Mouse (Mus musculus) myocyte (in vitro differentiated cells): ENCODE results near the gene Pam. TPM values are rescaled to one million over a fixed set of nuclear protein-coding genes. Genes with fewer than 3 reads are reported as not detected.

Source experiments
- H3K27me3 ChIP-seq: one replicate; pipeline ENCODE4 v1.6.1; 2011; ENCODE audit not compliant: control insufficient read depth, insufficient read depth, insufficient read length
- H3K36me3 ChIP-seq: one replicate; pipeline ENCODE4 v1.6.1; 2011; ENCODE audit not compliant: control insufficient read depth, insufficient read depth
- H3K4me2 ChIP-seq: one replicate; pipeline ENCODE4 v1.6.1; 2011; ENCODE audit warnings: low read depth, control low read depth
- H3K4me3 ChIP-seq: one replicate; pipeline ENCODE4 v1.5.1; 2011; ENCODE audit warnings: mild to moderate bottlenecking, control low read depth, moderate library complexity
- H3K79me2 ChIP-seq: one replicate; pipeline ENCODE4 v1.6.1; 2011; ENCODE audit not compliant: control insufficient read depth, insufficient read depth
- H3ac ChIP-seq: one replicate; pipeline ENCODE4 v1.6.1; 2011; ENCODE audit not compliant: control insufficient read depth, insufficient read length
- CEBPB ChIP-seq: IDR thresholded peaks from 2 replicates; pipeline ENCODE4 v1.6.1; 2011; ENCODE audit warnings: mild to moderate bottlenecking, moderate library complexity; ENCODE audit not compliant: poor library complexity, insufficient read depth, severe bottlenecking
- E2F4 ChIP-seq: IDR thresholded peaks from one replicate; pipeline ENCODE4 v1.6.1; 2011; ENCODE audit warnings: mild to moderate bottlenecking, control low read depth, moderate library complexity; ENCODE audit not compliant: insufficient read depth
- MAX ChIP-seq: IDR thresholded peaks from one replicate; pipeline ENCODE4 v1.6.1; 2011; ENCODE audit warnings: low read depth, mild to moderate bottlenecking, control low read depth
- MYOD1 ChIP-seq, 3 experiments: IDR thresholded peaks; one replicate each; pipeline ENCODE4 v1.6.1; 2011; ENCODE audit warnings: control low read depth in 2 of 3, low read depth in 2 of 3, mild to moderate bottlenecking in 2 of 3, moderate library complexity in 1 of 3; ENCODE audit not compliant: insufficient read length in 2 of 3, control insufficient read depth in 1 of 3
- MYOG ChIP-seq, 3 experiments: IDR thresholded peaks; one replicate each; pipeline ENCODE4 v1.6.1; 2011; ENCODE audit warnings: control low read depth in 2 of 3, low read depth in 2 of 3, mild to moderate bottlenecking in 2 of 3; ENCODE audit not compliant: insufficient read length in 2 of 3, control insufficient read depth in 1 of 3, insufficient read depth in 1 of 3
- POLR2A ChIP-seq: IDR thresholded peaks from one replicate; pipeline ENCODE4 v1.6.1; 2011; ENCODE audit warnings: low read depth, mild to moderate bottlenecking, control low read depth, moderate library complexity; ENCODE audit not compliant: insufficient read length
- POLR2AphosphoS2 ChIP-seq: IDR thresholded peaks from one replicate; pipeline ENCODE4 v1.6.1; 2011; ENCODE audit warnings: low read depth, control low read depth; ENCODE audit not compliant: insufficient read length
- REST ChIP-seq: IDR thresholded peaks from one replicate; pipeline ENCODE4 v1.6.1; 2011; ENCODE audit warnings: mild to moderate bottlenecking, control low read depth, moderate library complexity; ENCODE audit not compliant: insufficient read depth, insufficient read length
- SRF ChIP-seq: IDR thresholded peaks from one replicate; pipeline ENCODE4 v1.6.1; 2011; ENCODE audit warnings: low read depth; ENCODE audit not compliant: control insufficient read depth, insufficient read length
- TCF12 ChIP-seq: IDR thresholded peaks from one replicate; pipeline ENCODE4 v1.6.1; 2011; ENCODE audit warnings: mild to moderate bottlenecking, control low read depth; ENCODE audit not compliant: poor library complexity, insufficient read depth, severe bottlenecking
- TCF3 ChIP-seq: IDR thresholded peaks from one replicate; pipeline ENCODE4 v1.6.1; 2011; ENCODE audit warnings: low read depth, control low read depth; ENCODE audit not compliant: insufficient read length
- USF1 ChIP-seq: IDR thresholded peaks from one replicate; pipeline ENCODE4 v1.6.1; 2011; ENCODE audit warnings: low read depth, mild to moderate bottlenecking, control low read depth, moderate library complexity
- polyA plus RNA-seq: library from polyadenylated mRNA; unstranded; fragments of >200 nt; fragmentation: generic; extraction: Trizol; gene quantifications from one replicate; pipeline ENCODE4 v1.2.1, GENCODE M21; 2012; ENCODE audit warnings: missing spikeins

The Pam gene
- polyA plus RNA-seq, 1 experiment, result 29.4 TPM

- Histone ChIP-seq H3K27me3 (no peaks in the 10 kb centered on the region), H3ac (no peak overlapping the region), H3K79me2 (peaks cover 15% of the 10 kb centered on the region), H3K4me2 (no peak overlapping the region), H3K36me3 (no peaks in the 10 kb centered on the region), H3K4me3 (no peak overlapping the region)
- TF ChIP-seq CEBPB (no peak), POLR2A (no peak), TCF12 (no peak), USF1 (no peak), MYOD1 (IDR thresholded peaks at IDR 0.05; ENCODE audit: control insufficient read depth in 1 of 3, insufficient read length in 2 of 3, low read depth in 2 of 3) (peak in 1 of 3 experiments; percentile 53), MAX (no peak)
Observed at GRCm38 (mm10) chr1:98089336-98089975, 6.0 kb downstream of the Pam start.

GRCm38 (mm10) chr1:98086456-98086855, 9.0 kb downstream of the Pam start:
- H3K79me2 ChIP-seq, result peaks cover 4% of the 10 kb centered on the region
- no peak overlapping the region for H3K4me3 ChIP-seq
- H3K36me3 ChIP-seq, result no peaks in the 10 kb centered on the region
- no peak overlapping the region for H3K4me2 ChIP-seq
- H3K27me3 ChIP-seq, result no peaks in the 10 kb centered on the region
- H3ac ChIP-seq, result no peak overlapping the region
- TF ChIP-seq SRF, result no peak
- TF ChIP-seq TCF3, result no peak
- TF ChIP-seq REST, result no peak
- TF ChIP-seq MAX, result no peak
- TF ChIP-seq POLR2A, result no peak
- TF ChIP-seq POLR2AphosphoS2, result no peak
- no peak for TF ChIP-seq CEBPB
- no peak for TF ChIP-seq USF1
- no peak for TF ChIP-seq MYOG (IDR thresholded peaks at IDR 0.05; ENCODE audit: control insufficient read depth in 1 of 3, insufficient read depth in 1 of 3, insufficient read length in 2 of 3, low read depth in 2 of 3)
- no peak for TF ChIP-seq MYOD1 (IDR thresholded peaks at IDR 0.05; ENCODE audit: control insufficient read depth in 1 of 3, insufficient read length in 2 of 3, low read depth in 2 of 3)

GRCm38 (mm10) chr1:98084596-98085274, 10.7 kb downstream of the Pam start:
- no peak overlapping the region for H3K4me3 ChIP-seq
- no peaks in the 10 kb centered on the region for H3K36me3 ChIP-seq
- 0 out of 2 replicates have a peak, but pooled peaks have one; percentile 59 for TF ChIP-seq CEBPB
- TF ChIP-seq TCF12, result no peak
- no peaks in the 10 kb centered on the region for H3K27me3 ChIP-seq
- no peak overlapping the region for H3K4me2 ChIP-seq
- no peak overlapping the region for H3ac ChIP-seq
- no peaks in the 10 kb centered on the region for H3K79me2 ChIP-seq

GRCm38 (mm10) chr1:98083508-98083907, 11.9 kb downstream of the Pam start:
- no peaks in the 10 kb centered on the region for H3K27me3 ChIP-seq
- no peaks in the 10 kb centered on the region for H3K36me3 ChIP-seq
- no peaks in the 10 kb centered on the region for H3K79me2 ChIP-seq
- TF ChIP-seq MAX (no peak), SRF (no peak), TCF3 (no peak), CEBPB (no peak), REST (no peak), MYOD1 (IDR thresholded peaks at IDR 0.05; ENCODE audit: control insufficient read depth in 1 of 3, insufficient read length in 2 of 3, low read depth in 2 of 3) (no peak), POLR2A (no peak), TCF12 (no peak), USF1 (no peak), E2F4 (no peak), MYOG (IDR thresholded peaks at IDR 0.05; ENCODE audit: control insufficient read depth in 1 of 3, insufficient read depth in 1 of 3, insufficient read length in 2 of 3, low read depth in 2 of 3) (no peak), POLR2AphosphoS2 (no peak)
- no peak overlapping the region for H3K4me2 ChIP-seq
- H3ac ChIP-seq, result no peak overlapping the region
- H3K4me3 ChIP-seq, result no peak overlapping the region

GRCm38 (mm10) chr1:98082988-98083387, 12.5 kb downstream of the Pam start:
- H3ac ChIP-seq, result no peak overlapping the region
- H3K27me3 ChIP-seq, result no peaks in the 10 kb centered on the region
- no peaks in the 10 kb centered on the region for H3K36me3 ChIP-seq
- H3K4me2 ChIP-seq, result no peak overlapping the region
- no peak for TF ChIP-seq POLR2A
- TF ChIP-seq MYOD1 (IDR thresholded peaks at IDR 0.05; ENCODE audit: control insufficient read depth in 1 of 3, insufficient read length in 2 of 3, low read depth in 2 of 3), result no peak
- TF ChIP-seq POLR2AphosphoS2, result no peak
- no peak for TF ChIP-seq MYOG (IDR thresholded peaks at IDR 0.05; ENCODE audit: control insufficient read depth in 1 of 3, insufficient read depth in 1 of 3, insufficient read length in 2 of 3, low read depth in 2 of 3)
- no peak for TF ChIP-seq USF1
- no peak for TF ChIP-seq MAX
- no peak for TF ChIP-seq E2F4
- TF ChIP-seq TCF3, result no peak
- TF ChIP-seq REST, result no peak
- TF ChIP-seq CEBPB, result no peak
- TF ChIP-seq TCF12, result no peak
- no peaks in the 10 kb centered on the region for H3K79me2 ChIP-seq
- no peak overlapping the region for H3K4me3 ChIP-seq
